Mouse (Mus musculus) heart, embryonic 15.5 days (tissue): ENCODE measurements at regions not wholly inside any gene's neighbourhood (a gene's known extent, or its start where the extent isn't known, plus 50 kb on each side); places are given as distances from the start of the nearest gene placed in this dataset.
"Not testable (repeated sequence)": the region's sequence is repeated elsewhere in the genome, so short reads cannot be mapped to it uniquely, and the experiment has no call there.

Experiments used
- ATAC-seq: fragments of 200-750 bp; cut with Nextera tagmentation; replicated peaks from 2 replicates; pipeline ENCODE4 v1.8.0; 2017; ENCODE audit warnings: low read depth, moderate TSS enrichment; ENCODE audit not compliant: insufficient number of reproducible peaks, insufficient read depth, low FRiP score
- H3K27ac ChIP-seq: fragments of 300-500 bp; sonication (generic); 2 replicates; pipeline ENCODE4 v1.5.1; 2015; ENCODE audit warnings: mild to moderate bottlenecking, inconsistent platforms
- H3K27me3 ChIP-seq: fragments of 300-500 bp; sonication (generic); 2 replicates; pipeline ENCODE4 v1.6.1; 2015; ENCODE audit warnings: inconsistent platforms
- H3K36me3 ChIP-seq: fragments of 300-500 bp; sonication (generic); 2 replicates; pipeline ENCODE4 v1.6.1; 2015; ENCODE audit warnings: mild to moderate bottlenecking, inconsistent platforms
- H3K4me1 ChIP-seq: fragments of 300-500 bp; sonication (generic); replicated peaks from 2 replicates; pipeline ENCODE4 v1.6.1; 2015; ENCODE audit warnings: inconsistent platforms
- H3K4me2 ChIP-seq: fragments of 300-500 bp; sonication (generic); 2 replicates; pipeline ENCODE4 v1.6.1; 2015; ENCODE audit warnings: inconsistent platforms, mild to moderate bottlenecking, moderate library complexity
- H3K4me3 ChIP-seq: fragments of 300-500 bp; sonication (generic); 2 replicates; pipeline ENCODE4 v1.5.1; 2015; ENCODE audit warnings: mild to moderate bottlenecking, inconsistent platforms
- H3K9ac ChIP-seq: fragments of 300-500 bp; sonication (generic); 2 replicates; pipeline ENCODE4 v1.6.1; 2015; ENCODE audit warnings: mild to moderate bottlenecking, inconsistent platforms
- H3K9me3 ChIP-seq: fragments of 300-500 bp; sonication (generic); replicated peaks from 2 replicates; pipeline ENCODE4 v1.6.1; 2016; ENCODE audit warnings: inconsistent platforms
- WGBS: fragments of 180-500 bp; shearing (Covaris S2); methylation state at CpG from one replicate; pipeline ENCODE4 v1.1.7; 2015; ENCODE audit warnings: mixed read lengths; 5-methylcytosine and 5-hydroxymethylcytosine counted together

GRCm38 (mm10) chr5:39251021-39251420 lies 374.4 kb upstream of the Clnk start:
- no peak for ATAC-seq
- Histone ChIP-seq H3K4me1 (no peaks in the 10 kb centered on the region), H3K9ac (no peak overlapping the region)

GRCm38 (mm10) chr5:39219698-39220097 lies 343.1 kb upstream of the Clnk start:
- no peak for ATAC-seq

More at GRCm38 (mm10) chr5:39251021-39251420, 374.4 kb upstream of the Clnk start:
- Histone ChIP-seq H3K4me2 (no peak overlapping the region), H3K36me3 (no peaks in the 10 kb centered on the region), H3K4me3 (no peak overlapping the region), H3K27me3 (no peaks in the 10 kb centered on the region), H3K27ac (no peak overlapping the region), H3K9me3 (no peaks in the 10 kb centered on the region)

GRCm38 (mm10) chr5:39216326-39216725 lies 339.7 kb upstream of the Clnk start:
- H3K4me2 ChIP-seq, result no peak overlapping the region
- no peak overlapping the region for H3K27ac ChIP-seq
- H3K4me3 ChIP-seq, result no peak overlapping the region
- 87% methylated on average over 5 of the region's 5 CpGs for WGBS
- H3K27me3 ChIP-seq, result no peaks in the 10 kb centered on the region
- no peak for ATAC-seq
- no peaks in the 10 kb centered on the region for H3K4me1 ChIP-seq
- H3K9ac ChIP-seq, result no peak overlapping the region
- H3K9me3 ChIP-seq, result no peaks in the 10 kb centered on the region
- H3K36me3 ChIP-seq, result no peaks in the 10 kb centered on the region

More at GRCm38 (mm10) chr5:39219698-39220097, 343.1 kb upstream of the Clnk start:
- Histone ChIP-seq H3K9ac (no peak overlapping the region), H3K9me3 (no peaks in the 10 kb centered on the region), H3K27me3 (no peaks in the 10 kb centered on the region), H3K4me1 (no peaks in the 10 kb centered on the region), H3K4me3 (no peak overlapping the region), H3K36me3 (no peaks in the 10 kb centered on the region), H3K27ac (no peak overlapping the region), H3K4me2 (no peak overlapping the region)
- 73% methylated on average over 5 of the region's 5 CpGs for WGBS

- Histone ChIP-seq H3K4me1 (no peaks in the 10 kb centered on the region), H3K9ac (no peak overlapping the region), H3K4me3 (no peak overlapping the region), H3K9me3 (no peaks in the 10 kb centered on the region), H3K36me3 (no peaks in the 10 kb centered on the region), H3K4me2 (no peak overlapping the region), H3K27ac (no peak overlapping the region), H3K27me3 (no peaks in the 10 kb centered on the region)
- ATAC-seq, result no peak
- 62% methylated on average over 3 of the region's 3 CpGs for whole genome bisulfite sequencing
Observed at GRCm38 (mm10) chr5:39215016-39215415, 338.4 kb upstream of the Clnk start.

- no peak overlapping the region for H3K9ac ChIP-seq
- no peaks in the 10 kb centered on the region for H3K36me3 ChIP-seq
- no peaks in the 10 kb centered on the region for H3K9me3 ChIP-seq
- no peak overlapping the region for H3K27ac ChIP-seq
- H3K4me1 ChIP-seq, result no peaks in the 10 kb centered on the region
- no peak overlapping the region for H3K4me3 ChIP-seq
- H3K27me3 ChIP-seq, result no peaks in the 10 kb centered on the region
- no peak overlapping the region for H3K4me2 ChIP-seq
- ATAC-seq, result no peak
Observed at GRCm38 (mm10) chr5:39212550-39212949, 335.9 kb upstream of the Clnk start.

GRCm38 (mm10) chr5:39198856-39199255 lies 322.2 kb upstream of the Clnk start:
- Histone ChIP-seq H3K27ac (no peak overlapping the region), H3K4me1 (no peaks in the 10 kb centered on the region), H3K36me3 (no peaks in the 10 kb centered on the region), H3K9me3 (no peaks in the 10 kb centered on the region), H3K4me2 (no peak overlapping the region), H3K4me3 (no peak overlapping the region), H3K9ac (no peak overlapping the region), H3K27me3 (no peaks in the 10 kb centered on the region)
- no peak for ATAC-seq

GRCm38 (mm10) chr5:39191153-39191552 lies 314.5 kb upstream of the Clnk start:
- not testable (repeated sequence) for H3K4me3 ChIP-seq, H3K4me2 ChIP-seq, H3K9ac ChIP-seq, H3K27me3 ChIP-seq, H3K27ac ChIP-seq, H3K36me3 ChIP-seq, H3K4me1 ChIP-seq, H3K9me3 ChIP-seq, ATAC-seq
- 92% methylated on average over 2 of the region's 4 CpGs for WGBS

GRCm38 (mm10) chr5:39181616-39182402 lies 305.2 kb upstream of the Clnk start:
- Histone ChIP-seq H3K4me3 (no peak overlapping the region), H3K36me3 (no peaks in the 10 kb centered on the region), H3K27me3 (no peaks in the 10 kb centered on the region), H3K9ac (no peak overlapping the region), H3K9me3 (no peaks in the 10 kb centered on the region), H3K4me2 (no peak overlapping the region), H3K4me1 (no peaks in the 10 kb centered on the region), H3K27ac (no peak overlapping the region)
- ATAC-seq, result no peak
- 66% methylated on average over 2 of the region's 2 CpGs for WGBS

- Histone ChIP-seq H3K27me3 (no peaks in the 10 kb centered on the region), H3K4me3 (no peak overlapping the region), H3K4me1 (no peaks in the 10 kb centered on the region), H3K36me3 (no peaks in the 10 kb centered on the region), H3K4me2 (no peak overlapping the region), H3K27ac (no peak overlapping the region), H3K9me3 (no peaks in the 10 kb centered on the region), H3K9ac (no peak overlapping the region)
- ATAC-seq, result no peak
- WGBS, result 44% methylated on average over 4 of the region's 4 CpGs
Observed at GRCm38 (mm10) chr5:39181028-39181427, 304.4 kb upstream of the Clnk start.

- Histone ChIP-seq H3K27ac (no peak overlapping the region), H3K27me3 (no peaks in the 10 kb centered on the region), H3K4me3 (no peak overlapping the region), H3K36me3 (no peaks in the 10 kb centered on the region), H3K9ac (no peak overlapping the region), H3K9me3 (no peaks in the 10 kb centered on the region), H3K4me2 (no peak overlapping the region), H3K4me1 (no peaks in the 10 kb centered on the region)
- WGBS, result 79% methylated on average over 2 of the region's 2 CpGs
- no peak for ATAC-seq
Observed at GRCm38 (mm10) chr5:39177891-39178290, 301.3 kb upstream of the Clnk start.

- H3K9ac ChIP-seq, result no peak overlapping the region
- no peak overlapping the region for H3K27ac ChIP-seq
- H3K9me3 ChIP-seq, result no peaks in the 10 kb centered on the region
- no peaks in the 10 kb centered on the region for H3K36me3 ChIP-seq
- ATAC-seq, result no peak
- 87% methylated on average over 2 of the region's 2 CpGs for WGBS
- H3K27me3 ChIP-seq, result no peaks in the 10 kb centered on the region
- no peaks in the 10 kb centered on the region for H3K4me1 ChIP-seq
- no peak overlapping the region for H3K4me2 ChIP-seq
- H3K4me3 ChIP-seq, result no peak overlapping the region
Observed at GRCm38 (mm10) chr5:39176906-39177305, 300.3 kb upstream of the Clnk start.

GRCm38 (mm10) chr5:39173491-39173890 lies 296.9 kb upstream of the Clnk start:
- H3K9me3 ChIP-seq, result no peaks in the 10 kb centered on the region
- H3K27me3 ChIP-seq, result no peaks in the 10 kb centered on the region
- WGBS, result 80% methylated on average over 3 of the region's 3 CpGs
- H3K4me3 ChIP-seq, result no peak overlapping the region
- H3K9ac ChIP-seq, result no peak overlapping the region
- H3K27ac ChIP-seq, result no peak overlapping the region
- no peak overlapping the region for H3K4me2 ChIP-seq
- ATAC-seq, result no peak
- H3K4me1 ChIP-seq, result no peaks in the 10 kb centered on the region
- no peaks in the 10 kb centered on the region for H3K36me3 ChIP-seq
